ENCODE assay signal across 8 mouse cellular contexts in genomic region chr2:36201756-36202610, GRCm38 (mm10). TPM values are rescaled to one million over a fixed set of nuclear protein-coding genes. Genes with fewer than 3 reads are reported as not detected.
A peak's percentile ranks its signal among the peaks of the same experiment; 100 is the strongest.
DNase-seq lines count a peak whose midpoint lies in the region; ATAC-seq and TF ChIP-seq lines count a peak whose summit lies in the region.

No protein-coding gene starts in this region.

- no peak for ATAC-seq in heart, embryonic 13.5 days (ENCODE audit: extremely low read depth, insufficient number of reproducible peaks, low FRiP score, low TSS enrichment)
- no peak for ATAC-seq in hindbrain, embryonic 12.5 days (ENCODE audit: low FRiP score)
- no peak for ATAC-seq in midbrain, embryonic 13.5 days

- intact Hi-C loops in heart, adult 2 months (cut with DNase I): no loop called here

- no peak for TF ChIP-seq CTCF in heart, adult 2 months (IDR thresholded peaks at IDR 0.05)

- H3K9ac ChIP-seq in heart, embryonic 13.5 days: peak overlapping the region; percentile 72; the same call in 1 of the 2 replicates
- no peak overlapping the region for H3K9ac ChIP-seq in heart, adult 2 months (ENCODE audit: low read depth, low read length)
- H3K9ac ChIP-seq in hindbrain, embryonic 12.5 days: no peak overlapping the region
- no peak overlapping the region for H3K9ac ChIP-seq in midbrain, embryonic 13.5 days (replicated peaks)

- H3K27me3 ChIP-seq in heart, embryonic 13.5 days (replicated peaks): peaks cover 62% of the 10 kb centered on the region
- no peaks in the 10 kb centered on the region for H3K27me3 ChIP-seq in heart, adult 2 months (ENCODE audit: control insufficient read depth, insufficient read depth, low read length)
- peaks cover 63% of the 10 kb centered on the region for H3K27me3 ChIP-seq in hindbrain, embryonic 12.5 days
- H3K27me3 ChIP-seq in midbrain, embryonic 13.5 days: peaks cover 54% of the 10 kb centered on the region

- peak overlapping the region; percentile 84 for H3K4me2 ChIP-seq in heart, embryonic 13.5 days
- H3K4me2 ChIP-seq in hindbrain, embryonic 12.5 days (replicated peaks): peak overlapping the region; percentile 81
- peak overlapping the region; percentile 73 for H3K4me2 ChIP-seq in midbrain, embryonic 13.5 days (replicated peaks)

- no peak overlapping the region for H3K27ac ChIP-seq in heart, embryonic 13.5 days (replicated peaks)
- no peak overlapping the region for H3K27ac ChIP-seq in heart, adult 2 months
- no peak overlapping the region; the same call in 1 of the 2 replicates for H3K27ac ChIP-seq in hindbrain, embryonic 12.5 days
- H3K27ac ChIP-seq in midbrain, embryonic 13.5 days: peak overlapping the region; percentile 65; the same call in 1 of the 2 replicates

- no peak for TF ChIP-seq EP300 in heart, adult 2 months (IDR thresholded peaks at IDR 0.05; ENCODE audit: insufficient read depth, low read depth, low read length)

- H3K4me3 ChIP-seq in heart, embryonic 13.5 days: peak overlapping the region; percentile 53
- H3K4me3 ChIP-seq in heart, adult 2 months: no peak overlapping the region
- H3K4me3 ChIP-seq in hindbrain, embryonic 12.5 days: no peak overlapping the region
- H3K4me3 ChIP-seq in midbrain, embryonic 13.5 days (replicated peaks): peak overlapping the region; percentile 44

- no peak for TF ChIP-seq POLR2A in heart, adult 2 months (IDR thresholded peaks at IDR 0.05; ENCODE audit: insufficient read depth, low read depth, low read length)

- DNase-seq in heart, adult 2 months: no peak
- DNase-seq in Muller cell, postnatal 12 days (ENCODE audit: inconsistent ontology term): peak; percentile 48
- no peak for DNase-seq in c-Kit-positive CD71-positive TER-119-positive erythroid progenitor cells, embryonic 14.5 days (ENCODE audit: low spot score)
- DNase-seq in urinary bladder, postnatal 4 days (ENCODE audit: low spot score in 2 of 2): no peak
- DNase-seq in thymus, postnatal 4 days: no peak

- no peaks in the 10 kb centered on the region for H3K79me2 ChIP-seq in heart, adult 2 months (replicated peaks; ENCODE audit: control insufficient read depth, insufficient read depth, low read length)

- H3K4me1 ChIP-seq in heart, embryonic 13.5 days: peaks cover 50% of the 10 kb centered on the region
- H3K4me1 ChIP-seq in heart, adult 2 months (ENCODE audit: control insufficient read depth, insufficient read depth, low read length): peaks cover 12% of the 10 kb centered on the region
- peaks cover 29% of the 10 kb centered on the region for H3K4me1 ChIP-seq in hindbrain, embryonic 12.5 days
- peaks cover 38% of the 10 kb centered on the region for H3K4me1 ChIP-seq in midbrain, embryonic 13.5 days (replicated peaks)

- H3K36me3 ChIP-seq in heart, embryonic 13.5 days: no peaks in the 10 kb centered on the region
- H3K36me3 ChIP-seq in heart, adult 2 months (ENCODE audit: control insufficient read depth, insufficient read depth, low read length): no peaks in the 10 kb centered on the region; the same call in 1 of the 2 replicates
- no peaks in the 10 kb centered on the region for H3K36me3 ChIP-seq in hindbrain, embryonic 12.5 days
- no peaks in the 10 kb centered on the region for H3K36me3 ChIP-seq in midbrain, embryonic 13.5 days

- WGBS in heart, embryonic 13.5 days: 23% methylated on average over 18 of the region's 18 CpGs
- 38% methylated on average over 18 of the region's 18 CpGs for WGBS in heart, adult 2 months
- WGBS in hindbrain, embryonic 12.5 days: 28% methylated on average over 18 of the region's 18 CpGs
- WGBS in midbrain, embryonic 13.5 days: 26% methylated on average over 18 of the region's 18 CpGs

- H3K9me3 ChIP-seq in heart, embryonic 13.5 days: no peaks in the 10 kb centered on the region
- no peaks in the 10 kb centered on the region for H3K9me3 ChIP-seq in hindbrain, embryonic 12.5 days (replicated peaks)
- no peaks in the 10 kb centered on the region for H3K9me3 ChIP-seq in midbrain, embryonic 13.5 days

RNA-seq across cellular contexts. Expression of gene Ptgs1, which starts 28.2 kb away (rescaled TPM):
- 23.3 and 25.2 TPM in 2 replicates for polyA plus RNA-seq in heart, embryonic 13.5 days (2015; fragmentation: Nextera tagmentation; extraction: Ambion mirVana)
- 10 to 100 TPM; 14.4 to 15.8 TPM for total RNA-seq in heart, adult 2 months (2021)
- polyA plus RNA-seq in heart, adult 2 months (2012; rRNA removed): 20.0 and 22.3 TPM in 2 replicates
- polyA plus RNA-seq in hindbrain, embryonic 12.5 days (2016; fragmentation: Nextera tagmentation; extraction: Ambion mirVana): 4.8 and 6.2 TPM in 2 replicates
- 2.9 and 3.7 TPM in 2 replicates for polyA plus RNA-seq in midbrain, embryonic 13.5 days (2015; fragmentation: Nextera tagmentation; extraction: Ambion mirVana)

Comparison
In these comparisons a context has a peak if more than half of its experiments do, and no peak if none do; other contexts are left out.
1. H3K4me3 ChIP-seq: peak in heart, embryonic 13.5 days (single experiment) and midbrain, embryonic 13.5 days (single experiment); none in heart, adult 2 months (single experiment) and hindbrain, embryonic 12.5 days (single experiment).
2. Peak in every context shown above with its lines, with median percentiles within 50 percentile points of each other: H3K4me2 ChIP-seq.